Mouse (Mus musculus) CD4-positive, CD25-positive, alpha-beta regulatory T cell, adult 2 months (primary cell): ENCODE measurements around the gene Anpep.

Experiments used
- DNase-seq: peaks from one replicate; pipeline ENCODE4 v3.0.0-alpha.2; 2012; ENCODE audit warnings: low read depth, low spot score

Gene Anpep

DNA sequence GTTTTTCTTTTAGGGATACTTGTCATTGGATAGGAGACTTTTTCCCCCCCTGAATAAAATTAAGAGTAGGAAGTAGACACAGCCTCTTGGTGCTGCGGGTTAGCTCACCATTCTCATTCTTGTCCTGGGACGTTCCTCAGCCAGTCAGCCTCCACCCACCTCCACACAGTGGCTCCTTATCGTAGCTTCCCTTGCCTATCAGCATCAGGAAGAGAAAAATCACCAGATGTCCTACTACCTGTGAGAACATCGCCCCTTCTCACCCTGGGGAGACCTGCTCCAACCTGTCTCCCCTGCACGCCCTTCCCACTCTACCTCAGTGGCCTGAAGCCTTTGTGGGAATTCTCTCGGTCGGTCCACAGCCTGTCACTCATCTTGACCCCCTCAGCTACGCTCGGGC is at the start of gene Anpep:
Anpep (minus strand) TSS at position 249 of the 400 bp plus-strand sequence.
- no peak for DNase-seq

DNA sequence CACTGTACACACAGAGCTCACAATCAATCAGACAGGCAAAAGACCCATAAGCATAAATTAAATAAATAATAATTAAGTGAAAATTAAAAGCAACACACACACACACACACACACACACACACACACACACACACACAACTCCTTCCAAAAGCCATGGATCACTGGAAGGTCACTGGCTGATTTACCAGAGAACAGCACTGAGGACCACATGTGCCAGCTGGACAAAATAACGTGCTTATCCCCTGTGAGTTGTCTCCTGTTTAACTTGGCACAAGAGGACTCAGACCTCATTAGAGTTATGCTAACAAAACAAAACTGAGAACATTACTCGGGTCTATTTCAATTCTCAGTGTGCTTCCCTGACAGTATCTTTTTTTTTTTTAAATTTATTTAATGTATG is 46.5 kb upstream of the Anpep start:
- no peak for DNase-seq

DNA sequence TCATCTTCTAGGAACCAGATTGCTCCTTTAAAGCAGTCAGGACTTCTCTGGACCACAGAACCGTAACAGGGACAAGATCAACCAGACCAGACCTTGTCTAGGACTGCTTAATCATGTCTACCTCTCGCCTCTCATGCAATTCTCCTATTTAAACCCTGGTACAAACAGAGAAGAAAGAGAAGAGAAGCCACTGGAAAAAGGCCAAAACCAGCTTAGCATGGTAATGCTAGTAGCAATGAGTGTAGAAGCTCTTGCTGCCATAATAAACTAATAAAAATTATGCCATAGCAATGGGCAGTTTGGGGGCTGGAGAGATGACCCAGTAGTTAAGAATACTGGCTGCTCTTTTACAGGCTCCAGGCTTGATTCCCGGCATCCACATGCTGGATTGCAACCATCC is 46.1 kb upstream of the Anpep start:
- no peak for DNase-seq

DNA sequence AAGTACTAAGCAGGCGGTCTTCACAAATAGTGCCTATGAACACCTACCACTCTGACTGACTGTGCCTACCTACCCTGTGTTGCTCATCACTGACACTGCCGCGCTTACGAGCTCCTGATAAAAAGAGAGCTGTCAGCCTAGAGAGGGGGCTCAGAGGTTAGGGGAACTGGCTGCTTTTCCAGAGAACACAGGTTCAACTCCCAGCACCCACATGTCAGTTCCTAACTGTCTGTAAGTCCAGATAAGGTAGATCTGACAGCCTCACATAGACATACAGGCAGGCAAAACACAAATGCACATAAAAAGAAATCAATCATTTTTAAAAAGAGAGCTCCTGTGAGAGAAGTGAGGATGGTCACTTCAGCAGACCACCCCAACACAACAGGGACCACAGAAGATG is 44.3 kb upstream of the Anpep start:
- no peak for DNase-seq

DNA sequence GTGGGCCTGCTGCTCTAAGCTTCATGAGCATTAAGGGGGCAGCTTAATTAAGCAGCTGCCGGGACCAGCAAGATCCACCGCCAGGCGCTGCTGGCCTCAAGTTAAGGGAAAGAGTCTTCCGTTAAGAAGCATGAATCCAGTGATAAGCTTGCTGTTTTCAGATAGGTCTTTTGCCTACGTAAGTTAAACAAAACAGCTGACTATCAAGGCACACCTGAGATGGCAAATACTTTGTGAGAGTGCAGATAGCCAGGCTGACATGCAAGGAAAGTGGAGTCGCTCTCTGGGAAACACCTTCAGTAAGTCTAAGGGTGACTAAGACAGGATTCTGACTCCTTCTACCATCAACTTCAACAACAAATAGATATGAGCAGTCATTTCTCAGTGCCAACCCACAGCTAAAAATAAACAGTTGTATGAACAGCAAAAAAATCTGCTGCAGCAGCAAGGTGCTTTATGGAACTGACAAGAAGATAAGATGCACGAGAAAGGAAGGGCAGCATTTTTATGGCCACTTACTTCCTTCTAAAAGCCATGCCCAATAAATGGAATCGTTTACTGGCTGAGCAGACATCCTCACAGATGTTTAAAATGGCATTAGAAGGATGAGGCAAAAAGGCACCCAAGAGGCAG is 42.4 kb upstream of the Anpep start:
- no peak for DNase-seq

DNA sequence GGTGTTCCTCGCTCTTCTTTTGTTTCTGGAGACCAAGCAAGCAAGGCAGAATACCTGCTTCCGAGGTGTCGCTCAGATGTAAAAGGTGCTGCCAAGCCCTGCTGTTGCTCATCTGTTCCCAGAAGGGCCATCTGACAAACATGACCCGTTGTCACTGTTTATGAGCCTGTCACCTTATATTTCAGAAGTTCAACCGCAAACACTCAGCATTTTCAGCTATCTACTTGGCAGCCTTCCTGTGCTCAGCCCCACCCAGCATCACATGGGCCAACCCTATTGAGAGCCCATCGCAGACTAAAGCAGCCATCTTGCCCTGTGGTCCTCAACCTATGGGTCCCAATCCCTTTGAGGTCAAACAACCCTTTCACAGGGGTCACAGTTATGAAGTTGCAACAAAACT is 39.9 kb upstream of the Anpep start:
- no peak for DNase-seq

DNA sequence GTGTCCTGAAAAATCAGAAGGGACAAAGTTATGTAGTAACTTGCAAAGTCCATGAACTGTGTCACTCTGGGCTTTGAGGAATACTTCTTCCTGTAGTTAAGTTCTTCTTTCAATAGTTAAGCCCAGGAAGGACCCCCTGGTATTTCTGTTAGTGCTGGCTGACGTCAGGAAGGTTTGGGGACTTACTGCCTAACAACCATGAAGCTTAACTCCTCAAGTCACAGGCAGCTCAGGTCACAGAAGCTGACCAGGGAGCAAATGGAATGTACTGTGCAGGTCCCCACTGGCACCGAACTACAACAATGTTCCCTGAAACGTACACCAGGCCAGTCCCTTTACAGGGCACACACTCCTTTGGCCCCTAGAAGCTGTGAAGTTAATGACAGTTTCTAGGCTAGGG is 34.4 kb upstream of the Anpep start:
- DNase-seq, result no peak

DNA sequence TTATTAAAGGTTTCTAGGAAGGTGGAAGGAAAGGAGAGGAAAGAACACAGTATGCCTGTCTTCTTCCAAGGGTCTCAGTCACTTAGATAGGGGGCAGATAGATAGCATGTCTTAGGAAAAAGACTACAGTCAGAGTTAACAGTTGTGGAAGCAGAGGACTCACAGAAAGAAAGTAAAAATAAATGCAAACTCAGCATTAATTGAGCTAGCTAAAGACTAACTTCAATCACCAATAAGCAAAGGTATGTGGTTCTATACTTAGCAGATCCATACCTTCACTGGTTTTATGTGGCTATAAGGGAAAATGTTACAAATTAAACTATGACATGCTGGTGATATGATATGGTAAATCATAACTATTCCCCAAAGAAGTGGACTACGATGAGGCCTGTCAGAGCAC is 33.9 kb upstream of the Anpep start:
- no peak for DNase-seq

DNA sequence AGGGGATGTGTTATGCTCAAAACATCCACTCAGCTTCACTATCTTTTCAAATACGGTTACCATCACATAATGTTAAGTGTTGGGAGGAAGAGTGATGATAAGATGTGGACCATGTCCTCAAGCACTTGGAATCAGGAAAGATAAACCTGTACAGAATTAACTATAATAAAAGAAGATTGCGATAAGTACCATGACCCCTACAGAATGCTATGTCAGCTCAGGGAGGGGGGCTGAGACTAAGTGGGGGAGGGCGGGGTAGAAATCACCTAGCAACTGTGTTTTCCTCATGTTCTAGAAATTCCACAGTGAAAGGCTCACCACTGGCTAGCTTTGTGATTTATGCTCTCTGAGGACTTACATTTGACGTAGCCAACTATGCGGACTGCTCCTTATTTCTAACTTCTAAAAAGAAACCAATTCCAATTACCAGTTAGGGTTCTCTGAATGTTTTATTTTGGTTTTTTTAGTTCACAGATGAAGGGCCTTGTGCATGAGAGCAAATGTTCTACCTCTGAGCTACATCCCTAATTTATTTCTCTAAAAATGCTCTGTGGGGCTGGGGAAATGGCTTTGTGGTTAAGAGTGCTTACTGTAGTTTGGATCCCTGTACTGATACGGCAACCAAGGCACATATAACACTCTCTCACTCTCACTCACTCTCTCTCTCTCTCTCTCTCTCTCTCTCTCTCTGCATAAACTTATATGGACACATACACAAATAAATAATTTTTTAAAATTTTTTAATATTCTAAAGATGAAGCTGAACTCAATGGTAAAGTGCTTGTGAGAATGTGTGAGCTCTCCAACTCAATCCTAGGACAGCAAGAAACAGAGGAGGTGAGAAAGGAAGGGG is 31.9 kb upstream of the Anpep start:
- DNase-seq, result no peak

DNA sequence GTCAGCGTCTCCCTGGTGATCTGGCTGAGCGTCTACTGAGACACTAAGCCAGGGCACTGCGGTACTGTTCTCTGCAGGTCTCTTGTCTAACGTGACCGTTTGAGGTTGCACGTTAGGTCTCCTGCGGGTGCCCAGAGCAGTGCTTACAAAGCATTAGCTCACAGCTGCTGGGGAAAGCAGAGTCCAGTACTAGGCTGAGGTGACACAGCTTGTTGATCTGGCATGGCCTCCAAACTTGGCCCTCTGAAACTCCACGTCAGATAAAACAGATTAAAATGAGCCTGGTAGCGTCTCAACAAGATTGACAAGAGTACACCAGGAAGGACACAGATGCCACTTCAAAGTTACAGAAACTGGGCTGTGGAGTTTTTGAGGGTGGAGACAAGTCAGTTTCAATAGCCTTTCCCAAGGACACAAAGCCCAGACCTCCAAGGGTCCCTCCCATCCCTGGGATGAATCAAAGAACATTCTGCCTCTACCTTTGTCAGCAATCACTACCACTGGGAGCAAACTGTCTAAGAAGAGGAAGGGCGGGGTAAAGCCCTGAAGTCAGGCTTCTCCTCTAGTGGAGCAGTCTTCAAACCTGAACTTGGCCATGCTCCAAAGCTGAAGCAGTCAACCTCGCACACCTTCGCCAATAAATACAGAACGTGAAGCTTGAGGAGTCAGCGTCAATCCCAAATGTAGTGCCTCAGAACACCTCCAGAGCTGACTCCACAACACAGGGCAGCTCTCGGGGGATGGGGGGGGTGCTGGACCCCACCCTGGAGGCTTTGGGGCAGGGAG is 29.8 kb upstream of the Anpep start:
- DNase-seq, result no peak

DNA sequence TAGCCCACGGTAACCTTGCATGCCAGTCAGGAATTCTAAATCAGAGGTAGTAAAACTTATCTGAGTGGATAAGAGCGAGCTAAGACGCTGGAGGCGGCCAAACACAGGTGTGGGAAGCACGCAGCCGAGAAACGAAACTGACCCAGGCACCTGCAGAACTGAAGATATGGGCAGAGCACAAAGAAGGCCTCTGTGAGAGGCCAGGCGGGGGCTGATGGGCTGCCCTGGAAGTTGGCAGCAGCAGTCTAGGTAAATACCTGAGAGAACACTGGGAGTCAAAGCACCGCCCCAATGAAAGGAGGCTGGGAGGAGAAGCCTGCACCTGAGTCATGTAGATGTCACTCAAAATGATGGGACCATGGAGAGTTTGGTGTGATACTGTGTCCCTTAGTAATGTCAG is 27.7 kb upstream of the Anpep start:
- DNase-seq, result no peak

DNA sequence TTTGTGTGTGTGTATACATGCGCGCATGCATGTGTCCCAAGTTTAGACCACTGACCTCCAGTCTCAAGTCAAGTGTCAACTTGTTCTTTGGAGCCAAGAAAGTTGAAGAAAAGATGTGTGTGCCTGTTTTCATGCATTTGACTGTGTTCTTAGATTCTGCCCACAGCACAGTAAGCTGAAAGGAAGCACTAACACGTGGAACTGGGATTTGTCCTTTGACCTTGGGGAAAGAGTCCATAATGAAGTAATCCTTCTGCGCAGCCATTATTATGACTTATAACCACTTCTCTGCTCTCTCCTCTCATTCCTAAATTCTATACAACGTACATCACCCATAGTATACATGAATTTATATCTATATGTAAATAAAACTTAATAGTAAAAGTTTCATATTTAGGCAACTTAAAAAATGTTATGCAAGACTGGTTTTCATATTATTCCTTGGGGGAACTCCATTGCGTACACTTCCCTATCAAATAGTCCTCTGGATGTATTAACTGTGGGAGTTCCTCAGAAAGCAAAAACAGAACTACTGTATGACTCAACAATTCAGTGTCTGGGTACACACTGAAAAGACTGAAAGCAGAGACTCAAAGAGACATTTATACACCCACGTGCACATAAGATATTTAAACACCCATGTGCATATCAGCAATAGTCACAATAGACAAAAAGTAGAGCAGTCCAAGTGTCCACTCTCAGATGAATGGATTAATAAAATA is 22.9 kb upstream of the Anpep start:
- DNase-seq, result no peak

DNA sequence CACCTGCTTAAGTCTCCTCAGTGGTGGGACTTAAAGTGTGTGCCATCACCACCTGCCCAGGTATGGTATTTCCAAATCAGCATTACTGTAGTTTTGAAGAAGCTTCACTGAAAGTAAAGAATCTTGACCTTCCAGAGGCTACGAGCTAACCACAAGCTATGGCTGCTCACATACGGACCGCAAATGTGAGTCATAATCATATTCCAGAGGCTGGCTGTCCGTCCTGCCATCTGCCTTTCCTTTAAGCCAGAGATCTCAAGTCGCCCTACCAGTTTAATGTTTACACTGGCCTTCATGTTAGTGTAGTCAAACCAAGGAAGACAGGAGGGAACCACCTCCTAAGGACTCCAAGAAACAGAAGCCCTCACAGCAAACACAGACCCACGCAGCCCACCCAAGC is 21.0 kb upstream of the Anpep start:
- no peak for DNase-seq

DNA sequence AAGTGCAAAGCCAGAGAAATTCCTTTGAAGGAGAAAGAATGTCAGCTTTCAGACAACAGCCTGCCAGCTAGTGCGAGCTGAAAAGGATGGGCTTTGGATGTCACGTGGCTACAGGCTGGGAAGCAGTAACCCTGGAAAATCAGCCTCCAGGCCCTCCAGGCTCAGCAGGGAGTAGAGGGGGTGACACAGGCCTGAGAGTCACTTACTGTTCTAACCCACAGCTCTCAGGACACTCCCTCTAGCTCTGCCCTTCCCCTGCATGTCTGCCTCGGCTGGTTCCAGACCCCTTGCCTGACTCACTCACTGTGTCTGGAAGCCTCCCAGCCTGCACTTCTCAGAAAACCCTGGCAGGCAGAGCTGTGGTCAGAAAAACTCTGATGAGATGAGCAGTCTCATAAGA is 20.1 kb upstream of the Anpep start:
- no peak for DNase-seq

DNA sequence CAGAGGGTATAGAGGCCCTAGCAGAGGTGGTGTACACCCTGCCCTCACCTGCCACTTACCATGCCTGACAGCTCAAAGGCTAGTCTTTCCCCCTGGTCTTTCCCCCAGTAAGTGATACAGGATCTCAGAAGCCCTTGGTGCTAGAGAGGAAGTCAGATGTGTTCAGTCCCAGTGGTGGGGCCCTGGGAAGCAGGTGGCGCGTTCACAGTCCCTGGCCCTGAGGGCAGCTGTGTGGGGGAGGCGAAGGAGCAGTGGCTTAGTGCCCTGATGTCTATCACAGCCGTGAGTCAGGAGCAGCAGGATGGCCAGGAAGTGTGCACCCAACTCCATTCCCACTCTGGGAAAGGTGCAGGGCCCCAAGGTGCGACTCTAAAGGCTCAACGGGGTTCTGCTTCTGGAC is 19.2 kb upstream of the Anpep start:
- DNase-seq, result no peak

DNA sequence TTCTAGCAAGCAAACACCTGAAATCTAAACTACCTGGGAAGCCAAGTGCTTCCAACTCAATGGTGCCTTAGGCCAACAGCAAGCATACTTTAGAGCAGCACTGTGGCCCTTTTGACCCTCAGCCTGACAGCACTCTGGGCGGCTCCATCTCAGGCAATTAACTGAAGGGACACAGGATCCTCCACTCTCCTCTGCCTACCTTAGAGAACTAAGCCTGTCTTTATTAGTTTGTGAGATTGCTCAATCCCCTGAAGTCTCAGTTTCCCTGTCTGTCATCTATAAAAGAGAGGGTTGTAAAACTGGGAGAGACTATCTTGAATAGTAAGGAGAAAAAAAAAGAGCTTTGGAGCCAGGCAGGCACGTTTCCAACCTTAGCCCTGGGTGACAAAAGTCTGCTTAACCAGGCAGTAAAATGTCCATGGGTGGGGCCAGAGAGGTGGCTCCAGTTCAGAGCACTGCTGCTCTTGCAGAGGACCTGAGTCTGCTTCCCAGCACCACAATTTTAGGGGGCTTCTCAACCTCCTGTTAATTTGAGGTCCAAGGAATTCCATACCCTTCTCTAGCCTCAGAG is 17.7 kb upstream of the Anpep start:
- no peak for DNase-seq

DNA sequence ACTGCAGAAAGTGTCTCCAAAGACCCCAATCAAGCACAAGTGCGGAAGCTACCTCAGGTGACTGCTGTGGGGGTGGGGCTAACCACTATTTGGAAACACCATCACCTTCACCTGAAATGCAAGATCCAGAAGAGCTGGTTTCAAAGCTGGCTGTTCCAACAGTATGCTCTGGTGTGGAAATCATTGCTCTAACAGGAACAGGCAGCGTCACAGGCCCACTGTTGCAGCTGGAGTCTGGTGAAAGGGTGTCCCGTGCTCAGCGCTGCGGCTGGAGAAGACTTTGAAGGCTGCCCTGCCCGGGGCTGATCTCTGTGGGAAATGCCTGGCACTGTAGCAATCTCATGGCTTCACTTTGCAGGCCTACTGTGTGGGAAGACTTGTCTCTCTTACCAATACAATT is 12.5 kb upstream of the Anpep start:
- DNase-seq, result no peak

DNA sequence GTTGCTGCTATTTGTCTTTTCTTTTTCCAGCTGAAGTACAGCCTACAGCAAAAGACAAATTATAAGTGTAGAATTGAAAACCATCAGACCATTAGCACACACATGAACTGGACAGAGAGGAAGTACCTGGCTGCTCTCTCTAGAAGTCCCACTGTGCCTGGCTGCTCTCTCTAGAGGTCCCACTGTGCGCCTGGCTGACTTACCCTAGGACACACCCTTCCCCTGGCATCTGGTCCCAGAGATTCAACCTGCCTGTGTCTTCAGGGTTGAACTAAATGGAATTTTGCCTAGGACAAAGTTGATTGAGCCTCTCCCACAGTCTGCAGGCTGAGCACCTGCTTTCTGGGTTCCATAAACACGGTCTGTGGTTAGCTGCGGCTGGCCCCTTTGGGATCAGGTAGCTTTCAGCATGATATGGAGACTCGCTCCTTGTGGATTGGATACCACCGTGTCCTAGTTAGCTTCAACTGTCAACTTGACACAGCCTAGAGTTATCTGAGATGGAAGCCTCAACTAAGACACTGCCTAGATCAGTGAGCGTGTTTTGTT is 11.0 kb upstream of the Anpep start:
- DNase-seq, result no peak

DNA sequence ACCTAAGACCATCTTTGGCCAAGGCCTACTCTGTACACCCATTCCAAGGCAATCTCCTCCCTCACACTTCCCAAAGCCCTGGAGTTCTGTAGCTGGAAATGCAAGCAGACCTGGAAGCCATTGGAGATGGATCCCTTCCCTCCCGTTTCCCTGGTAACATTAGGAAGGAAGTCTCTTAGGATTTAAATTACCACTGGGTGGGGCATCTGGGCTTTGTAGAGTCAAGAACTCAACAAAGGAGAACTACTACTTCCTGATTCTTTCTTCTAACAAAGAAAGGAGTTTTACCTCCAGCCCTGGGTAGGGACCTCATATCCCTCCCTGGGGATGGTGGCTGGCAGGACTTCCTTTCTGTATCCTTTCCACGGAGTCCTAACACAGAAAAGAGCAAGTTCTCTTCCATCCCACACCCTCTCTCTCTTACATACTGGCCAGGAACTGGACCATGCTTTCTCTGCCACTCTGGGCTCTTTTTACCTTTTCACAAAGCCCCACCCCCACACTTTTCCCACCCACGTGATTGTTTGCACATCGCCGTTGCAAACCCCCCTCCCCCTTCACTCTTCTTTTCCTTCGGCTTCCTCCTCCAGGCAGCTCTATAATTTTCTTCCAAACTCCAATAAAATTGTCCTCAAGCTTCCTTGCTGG is 8.3 kb upstream of the Anpep start:
- DNase-seq, result no peak

DNA sequence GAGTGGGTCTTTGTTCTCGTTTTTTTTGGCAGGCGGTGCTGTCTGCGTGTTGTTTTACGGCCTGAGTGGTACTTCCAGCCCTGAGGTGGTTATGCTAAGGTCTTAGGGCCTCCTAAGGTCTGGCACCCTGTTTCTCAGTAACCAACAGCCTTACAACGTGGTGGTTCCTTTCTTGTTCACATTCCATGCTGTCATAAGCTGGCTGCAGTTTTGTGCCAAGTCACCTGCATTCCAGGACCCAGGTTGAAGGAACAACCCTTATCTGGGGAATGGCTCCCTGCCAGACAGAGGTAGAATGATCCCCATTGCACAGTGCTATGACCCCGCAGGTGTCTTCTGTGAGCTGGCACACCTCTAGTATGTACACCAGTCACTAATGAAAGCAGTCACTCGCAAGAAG is 7.6 kb upstream of the Anpep start:
- DNase-seq, result no peak

DNA sequence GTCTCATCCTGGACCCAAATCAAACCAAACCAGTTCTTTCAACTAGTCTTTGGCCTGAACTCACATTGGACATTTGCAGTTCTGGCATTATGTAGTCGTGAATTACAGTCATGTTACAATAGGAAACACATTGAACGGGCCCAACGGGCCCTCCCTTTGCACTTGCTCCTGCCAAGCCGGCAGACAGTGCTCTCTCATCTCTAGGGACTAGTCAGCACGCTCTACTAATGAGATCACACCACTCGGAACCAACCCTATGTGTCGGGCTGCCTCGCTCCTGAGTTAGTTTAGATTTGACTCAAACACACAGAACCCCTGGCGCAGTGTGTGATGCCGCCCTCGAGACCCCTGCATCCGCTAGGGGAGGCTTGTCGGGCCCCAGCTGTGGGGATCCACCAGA is 7.0 kb upstream of the Anpep start:
- DNase-seq, result no peak
